Mouse (Mus musculus) gastrocnemius, adult 2 months (tissue): Measurements from ENCODE around the gene Grin2a. TPM values are rescaled to one million over a fixed set of nuclear protein-coding genes. Genes with fewer than 3 reads are reported as not detected.

Source experiments
- DNase-seq: peaks from one replicate; pipeline ENCODE4 v3.0.0; 2022
- H3K27ac ChIP-seq: fragments of 200-600 bp; 2 replicates; pipeline ENCODE4 v1.8.1; 2022; ENCODE audit warnings: mild to moderate bottlenecking
- H3K4me3 ChIP-seq: fragments of 200-600 bp; 2 replicates; pipeline ENCODE4 v1.8.1; 2022; ENCODE audit warnings: mild to moderate bottlenecking, moderate library complexity
- CTCF ChIP-seq: fragments of 200-600 bp; IDR thresholded peaks from 2 replicates; pipeline ENCODE4 v1.8.1; 2022; ENCODE audit warnings: antibody characterized with exemption, mild to moderate bottlenecking, moderate library complexity
- intact Hi-C: fragments of 180-260 bp; cut with DNase I; formaldehyde crosslinking; loops from one replicate; pipeline ENCODE4 v1.15.1; 2025
- total RNA-seq, 2 experiments: library from RNA; stranded (reverse); gene quantifications; 2 replicates each; pipeline ENCODE4 v1.2.3; 2021

Grin2a gene
- total RNA-seq, 2 experiments from 2014 or later, result 0.14 TPM; not detected in 1

- intact Hi-C loops, result no loop called here
- Histone ChIP-seq H3K27ac (no peak overlapping the region), H3K4me3 (no peak overlapping the region)
- DNase-seq, result no peak
- TF ChIP-seq CTCF, result no peak
Observed at GRCm38 (mm10) chr16:9895581-9895980, 99.8 kb downstream of the Grin2a start.

- TF ChIP-seq CTCF, result no peak
- intact Hi-C loops, result no loop called here
- DNase-seq, result no peak
- H3K27ac ChIP-seq, result no peak overlapping the region
- H3K4me3 ChIP-seq, result no peak overlapping the region
Observed at GRCm38 (mm10) chr16:9886155-9886554, 109.2 kb downstream of the Grin2a start.

- no peak for DNase-seq
- Histone ChIP-seq H3K4me3 (no peak overlapping the region), H3K27ac (no peak overlapping the region)
- intact Hi-C loops, result no loop called here
- no peak for TF ChIP-seq CTCF
Observed at GRCm38 (mm10) chr16:9884141-9884540, 111.2 kb downstream of the Grin2a start.

GRCm38 (mm10) chr16:9882420-9882819, 112.9 kb downstream of the Grin2a start:
- no peak for TF ChIP-seq CTCF
- no peak for DNase-seq
- intact Hi-C loops, result no loop called here
- no peak overlapping the region for H3K4me3 ChIP-seq
- H3K27ac ChIP-seq, result no peak overlapping the region

DNA sequence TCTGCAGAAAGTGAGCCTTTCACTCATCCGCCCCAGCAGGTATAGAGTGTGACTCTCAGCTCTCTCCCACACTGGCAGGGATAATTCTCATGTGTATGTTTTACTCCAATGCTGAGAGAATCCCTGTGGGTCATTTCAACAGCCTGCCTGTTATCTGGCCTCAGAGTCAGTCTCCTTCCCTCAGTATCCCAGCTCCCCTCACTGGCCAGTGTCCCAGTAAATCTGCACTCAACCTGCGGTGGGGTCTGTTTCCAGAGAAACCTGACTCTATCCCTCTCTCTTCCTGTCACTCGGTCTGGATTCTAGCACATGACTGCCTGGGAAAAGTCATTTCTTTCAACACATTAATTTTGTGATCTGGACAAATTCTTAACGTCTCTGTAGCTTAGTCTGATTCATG, 122.4 kb downstream of the Grin2a start:
- Histone ChIP-seq H3K4me3 (no peak overlapping the region), H3K27ac (no peak overlapping the region)
- TF ChIP-seq CTCF, result no peak
- no peak for DNase-seq
- intact Hi-C loops, result no loop called here

- no peak for DNase-seq
- TF ChIP-seq CTCF, result no peak
- intact Hi-C loops, result no loop called here
- Histone ChIP-seq H3K27ac (no peak overlapping the region), H3K4me3 (no peak overlapping the region)
Observed at GRCm38 (mm10) chr16:9865710-9866109, 129.7 kb downstream of the Grin2a start.

GRCm38 (mm10) chr16:9865039-9865438, 130.3 kb downstream of the Grin2a start:
- intact Hi-C loops, result no loop called here
- Histone ChIP-seq H3K27ac (no peak overlapping the region), H3K4me3 (no peak overlapping the region)
- TF ChIP-seq CTCF, result no peak
- DNase-seq, result no peak

GRCm38 (mm10) chr16:9857758-9858157, 137.6 kb downstream of the Grin2a start:
- Histone ChIP-seq H3K4me3 (no peak overlapping the region), H3K27ac (no peak overlapping the region)
- DNase-seq, result no peak
- TF ChIP-seq CTCF, result no peak
- intact Hi-C loops, result no loop called here

DNA sequence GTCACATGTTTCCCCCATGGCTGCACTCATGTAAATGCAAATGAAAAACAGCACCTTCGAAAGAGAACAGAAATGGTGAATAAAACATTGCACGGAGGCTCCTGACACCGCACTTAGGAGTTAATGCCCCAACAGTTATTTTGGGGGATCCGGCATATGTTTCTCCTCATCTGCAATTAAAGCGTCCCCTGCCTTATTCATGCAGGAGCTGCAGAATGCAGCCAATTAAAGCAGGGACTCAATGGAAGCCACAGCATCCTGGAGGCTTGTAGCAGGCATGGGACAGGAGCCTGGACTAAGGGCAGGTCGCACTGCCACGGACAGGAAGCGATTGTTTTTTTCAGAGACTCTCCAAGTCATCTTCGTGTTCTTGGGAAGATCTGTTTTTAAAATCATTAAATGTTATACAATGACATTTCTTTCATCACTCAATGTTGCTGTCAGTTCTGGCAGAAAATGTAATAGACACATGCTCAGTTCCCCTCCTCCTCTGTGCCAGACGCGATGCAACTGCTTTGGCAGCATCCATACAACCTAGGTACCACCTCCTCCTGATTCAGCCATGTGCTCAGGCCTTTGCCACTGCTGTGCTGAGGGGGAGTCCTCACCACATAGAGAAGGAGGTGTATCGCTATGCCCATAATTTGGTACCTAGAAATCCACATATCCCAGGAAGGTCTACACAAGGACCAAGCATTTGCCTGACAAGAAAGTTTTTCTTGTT, 143.9 kb downstream of the Grin2a start:
- intact Hi-C loops, result no loop called here
- no peak for TF ChIP-seq CTCF
- no peak for DNase-seq

DNA sequence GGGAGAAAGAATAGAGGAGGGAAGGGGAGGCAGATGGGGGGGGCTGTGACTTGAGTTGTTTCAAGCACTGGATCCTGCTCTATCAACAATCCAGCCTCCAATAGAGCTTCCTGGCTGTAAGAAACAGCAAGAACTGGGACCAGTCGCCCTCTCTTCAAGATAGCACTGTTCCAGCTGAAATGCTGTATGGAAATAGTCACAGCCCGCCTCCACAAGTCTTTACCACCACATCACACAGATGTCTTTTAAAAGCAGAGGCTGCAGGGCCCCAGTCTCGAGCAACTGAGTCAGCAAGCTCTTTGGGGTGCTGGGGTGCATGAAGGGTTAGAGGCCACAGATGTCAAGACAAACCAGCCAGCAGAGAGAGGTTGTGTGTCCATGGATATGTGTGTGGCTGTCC, 153.9 kb downstream of the Grin2a start:
- no peak overlapping the region for H3K4me3 ChIP-seq
- DNase-seq, result no peak
- TF ChIP-seq CTCF, result no peak
- intact Hi-C loops, result no loop called here
- no peak overlapping the region for H3K27ac ChIP-seq

More for the DNA sequence above, 143.9 kb downstream of the Grin2a start:
- no peak overlapping the region for H3K4me3 ChIP-seq
- H3K27ac ChIP-seq, result no peak overlapping the region

DNA sequence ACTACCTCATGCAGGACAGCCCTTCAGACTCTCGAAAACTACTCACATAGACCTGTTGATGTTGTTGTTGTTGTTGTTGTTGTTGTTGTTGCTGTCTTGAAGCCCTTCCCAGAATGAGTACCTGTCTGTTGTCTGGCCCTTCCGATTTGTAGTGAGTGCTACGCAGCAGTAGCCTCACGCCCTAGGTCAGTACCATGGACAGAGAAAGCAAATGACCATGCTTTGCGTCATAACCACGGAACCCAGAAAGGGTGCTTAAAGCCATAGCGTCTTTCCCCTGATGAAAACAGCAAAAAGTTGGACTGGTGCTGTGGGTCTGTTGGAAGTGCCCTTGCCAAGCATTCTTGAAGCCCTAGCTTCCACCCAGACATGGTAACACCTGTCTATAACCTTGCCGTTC, 158.8 kb downstream of the Grin2a start:
- no peak for TF ChIP-seq CTCF
- Histone ChIP-seq H3K4me3 (no peak overlapping the region), H3K27ac (no peak overlapping the region)
- DNase-seq, result no peak
- intact Hi-C loops, result no loop called here

GRCm38 (mm10) chr16:9834236-9834635, 161.1 kb downstream of the Grin2a start:
- no peak overlapping the region for H3K4me3 ChIP-seq
- DNase-seq, result no peak
- H3K27ac ChIP-seq, result no peak overlapping the region
- intact Hi-C loops, result no loop called here
- TF ChIP-seq CTCF, result no peak

GRCm38 (mm10) chr16:9825110-9825483, 170.3 kb downstream of the Grin2a start:
- intact Hi-C loops, result no loop called here
- no peak overlapping the region for H3K4me3 ChIP-seq
- DNase-seq, result no peak
- TF ChIP-seq CTCF, result no peak
- H3K27ac ChIP-seq, result no peak overlapping the region

DNA sequence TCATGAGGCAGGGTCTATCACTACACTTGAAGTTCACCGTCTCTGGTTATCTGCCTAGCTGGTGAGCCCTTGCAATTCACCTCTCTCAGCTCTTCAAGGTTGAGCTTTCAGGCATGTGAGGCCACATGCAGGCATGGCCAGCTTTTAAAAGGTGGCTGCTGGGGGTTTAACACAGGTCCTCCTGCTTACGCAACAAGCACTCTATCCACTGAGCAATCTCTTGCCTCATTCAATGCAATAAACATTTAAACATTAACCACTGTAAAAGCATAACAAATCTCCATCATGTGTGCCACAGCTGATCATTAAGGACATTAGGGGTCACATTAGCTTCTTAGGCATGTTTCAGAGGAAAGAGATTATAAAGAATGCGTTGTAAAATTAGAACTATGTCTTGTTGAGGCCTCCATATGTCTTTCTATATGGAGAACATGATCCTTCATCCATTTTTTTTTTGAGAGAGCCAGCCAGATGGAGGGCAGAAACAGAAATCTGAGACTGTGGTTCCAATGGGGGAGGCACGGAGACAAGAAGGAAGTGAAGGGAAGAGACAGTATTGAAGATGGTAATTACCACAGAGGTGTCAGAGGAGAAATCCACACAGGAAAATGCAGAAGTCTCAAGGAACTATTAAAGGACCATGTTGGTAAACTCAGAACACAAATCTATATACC, 170.8 kb downstream of the Grin2a start:
- Histone ChIP-seq H3K27ac (no peak overlapping the region), H3K4me3 (no peak overlapping the region)
- intact Hi-C loops, result no loop called here
- no peak for TF ChIP-seq CTCF
- no peak for DNase-seq
